Mouse (Mus musculus): Measurements from ENCODE around the gene Vezt. TPM values are rescaled to one million over a fixed set of nuclear protein-coding genes. Genes with fewer than 3 reads are reported as not detected.
A peak's percentile ranks its signal among the peaks of the same experiment; 100 is the strongest.

Gene Vezt
- total RNA-seq, 1 experiment from 2014 or later: 14.7 TPM

- no peak for ATAC-seq (replicated peaks; ENCODE audit: low read depth, poor library complexity, severe bottlenecking)
Observed at GRCm38 (mm10) chr10:93916778-93917177, 118.8 kb downstream of the Vezt start.

GRCm38 (mm10) chr10:93915531-93916275, 119.9 kb downstream of the Vezt start:
- ATAC-seq (replicated peaks; ENCODE audit: low read depth, poor library complexity, severe bottlenecking): no peak

GRCm38 (mm10) chr10:93913525-93913924, 122.1 kb downstream of the Vezt start:
- ATAC-seq (replicated peaks; ENCODE audit: low read depth, poor library complexity, severe bottlenecking): no peak

- ATAC-seq (replicated peaks; ENCODE audit: low read depth, poor library complexity, severe bottlenecking): no peak
Observed at GRCm38 (mm10) chr10:93912917-93913316, 122.7 kb downstream of the Vezt start.

- ATAC-seq (replicated peaks; ENCODE audit: low read depth, poor library complexity, severe bottlenecking): no peak
Observed at GRCm38 (mm10) chr10:93912136-93912855, 123.3 kb downstream of the Vezt start.

- ATAC-seq (replicated peaks; ENCODE audit: low read depth, poor library complexity, severe bottlenecking): peak; percentile 60
Observed at GRCm38 (mm10) chr10:93911326-93911725, 124.3 kb downstream of the Vezt start.

GRCm38 (mm10) chr10:93909811-93910446, 125.7 kb downstream of the Vezt start:
- ATAC-seq (replicated peaks; ENCODE audit: low read depth, poor library complexity, severe bottlenecking): no peak

- ATAC-seq (replicated peaks; ENCODE audit: low read depth, poor library complexity, severe bottlenecking): 0 out of 2 replicates have a peak, but pooled peaks have one; percentile 11
Observed at GRCm38 (mm10) chr10:93909015-93909414, 126.6 kb downstream of the Vezt start.

GRCm38 (mm10) chr10:93908540-93908939, 127.1 kb downstream of the Vezt start:
- peak; percentile 59 for ATAC-seq (replicated peaks; ENCODE audit: low read depth, poor library complexity, severe bottlenecking)

- no peak for ATAC-seq (replicated peaks; ENCODE audit: low read depth, poor library complexity, severe bottlenecking)
Observed at GRCm38 (mm10) chr10:93907376-93907775, 128.2 kb downstream of the Vezt start.

GRCm38 (mm10) chr10:93899907-93900306, 135.7 kb downstream of the Vezt start:
- no peak for ATAC-seq (replicated peaks; ENCODE audit: low read depth, poor library complexity, severe bottlenecking)

- no peak for ATAC-seq (replicated peaks; ENCODE audit: low read depth, poor library complexity, severe bottlenecking)
Observed at GRCm38 (mm10) chr10:93899303-93899702, 136.3 kb downstream of the Vezt start.

GRCm38 (mm10) chr10:93897043-93897646, 138.5 kb downstream of the Vezt start, which contains the start of gene Metap2:
Metap2 (minus strand) TSS chr10:93897093.
- ATAC-seq (replicated peaks; ENCODE audit: low read depth, poor library complexity, severe bottlenecking): peak; percentile 36; the same call in 1 of the 2 replicates

- ATAC-seq (replicated peaks; ENCODE audit: low read depth, poor library complexity, severe bottlenecking): no peak
Observed at GRCm38 (mm10) chr10:93892551-93892950, 143.1 kb downstream of the Vezt start.

GRCm38 (mm10) chr10:93891031-93891430, 144.6 kb downstream of the Vezt start:
- no peak for ATAC-seq (replicated peaks; ENCODE audit: low read depth, poor library complexity, severe bottlenecking)

GRCm38 (mm10) chr10:93890565-93890964, 145.1 kb downstream of the Vezt start:
- no peak for ATAC-seq (replicated peaks; ENCODE audit: low read depth, poor library complexity, severe bottlenecking)

- ATAC-seq (replicated peaks; ENCODE audit: low read depth, poor library complexity, severe bottlenecking): peak; percentile 20
Observed at GRCm38 (mm10) chr10:93889976-93890375, 145.6 kb downstream of the Vezt start.

- ATAC-seq (replicated peaks; ENCODE audit: low read depth, poor library complexity, severe bottlenecking): peak; percentile 90
Observed at GRCm38 (mm10) chr10:93889579-93889950, 146.1 kb downstream of the Vezt start.

Measured in common myeloid progenitor, adult 5-6 weeks (primary cell).